Mouse (Mus musculus): ENCODE data around the gene Slc11a1.
"Not testable (repeated sequence)": the region's sequence is repeated elsewhere in the genome, so short reads cannot be mapped to it uniquely, and the experiment has no call there.

The Slc11a1 gene

GRCm38 (mm10) chr1:74386714-74387385, 11.9 kb downstream of the Slc11a1 start:
- peak; percentile 92 to 99 for DNase-seq (ENCODE audit: low read depth in 2 of 2, low spot score in 2 of 2)

GRCm38 (mm10) chr1:74387386-74387988, 12.5 kb downstream of the Slc11a1 start:
- no peak for DNase-seq (ENCODE audit: low read depth in 2 of 2, low spot score in 2 of 2)

- no peak for DNase-seq (ENCODE audit: low read depth in 2 of 2, low spot score in 2 of 2)
Observed at GRCm38 (mm10) chr1:74388398-74388920, 13.5 kb downstream of the Slc11a1 start.

GRCm38 (mm10) chr1:74389831-74390286, 14.9 kb downstream of the Slc11a1 start:
- DNase-seq (ENCODE audit: low read depth in 2 of 2, low spot score in 2 of 2), result peak; percentile 48 to 61

- peak; percentile 64 to 76 for DNase-seq (ENCODE audit: low read depth in 2 of 2, low spot score in 2 of 2)
Observed at GRCm38 (mm10) chr1:74390287-74390906, 15.4 kb downstream of the Slc11a1 start.

- peak; percentile 83 to 91 for DNase-seq (ENCODE audit: low read depth in 2 of 2, low spot score in 2 of 2)
Observed at GRCm38 (mm10) chr1:74390924-74391748, 16.1 kb downstream of the Slc11a1 start, which contains the start of gene Ctdsp1. TSS of gene Ctdsp1 (plus strand) at chr1:74391509.

- DNase-seq (ENCODE audit: low read depth in 2 of 2, low spot score in 2 of 2), result peak; percentile 44 to 49
Observed at GRCm38 (mm10) chr1:74391844-74392441, 16.9 kb downstream of the Slc11a1 start.

GRCm38 (mm10) chr1:74392446-74392994, 17.5 kb downstream of the Slc11a1 start:
- DNase-seq (ENCODE audit: low read depth in 2 of 2, low spot score in 2 of 2), result no peak

GRCm38 (mm10) chr1:74393010-74393409, 18.0 kb downstream of the Slc11a1 start:
- no peak for DNase-seq (ENCODE audit: low read depth in 2 of 2, low spot score in 2 of 2)

- no peak for DNase-seq (ENCODE audit: low read depth in 2 of 2, low spot score in 2 of 2)
Observed at GRCm38 (mm10) chr1:74393697-74394096, 18.7 kb downstream of the Slc11a1 start.

GRCm38 (mm10) chr1:74394311-74394710, 19.3 kb downstream of the Slc11a1 start:
- DNase-seq (ENCODE audit: low read depth in 2 of 2, low spot score in 2 of 2), result no peak

GRCm38 (mm10) chr1:74394858-74395257, 19.9 kb downstream of the Slc11a1 start:
- no peak for DNase-seq (ENCODE audit: low read depth in 2 of 2, low spot score in 2 of 2)

GRCm38 (mm10) chr1:74395290-74395689, 20.3 kb downstream of the Slc11a1 start:
- no peak for DNase-seq (ENCODE audit: low read depth in 2 of 2, low spot score in 2 of 2)

GRCm38 (mm10) chr1:74396456-74397222, 21.6 kb downstream of the Slc11a1 start:
- DNase-seq (ENCODE audit: low read depth in 2 of 2, low spot score in 2 of 2), result not testable (repeated sequence)

GRCm38 (mm10) chr1:74397268-74397918, 22.4 kb downstream of the Slc11a1 start:
- DNase-seq (ENCODE audit: low read depth in 2 of 2, low spot score in 2 of 2), result peak; percentile 55 to 61

- peak; percentile 68 to 82 for DNase-seq (ENCODE audit: low read depth in 2 of 2, low spot score in 2 of 2)
Observed at GRCm38 (mm10) chr1:74397919-74398451, 23.0 kb downstream of the Slc11a1 start.

- DNase-seq (ENCODE audit: low read depth in 2 of 2, low spot score in 2 of 2), result no peak
Observed at GRCm38 (mm10) chr1:74400531-74400930, 25.5 kb downstream of the Slc11a1 start.

- no peak for DNase-seq (ENCODE audit: low read depth in 2 of 2, low spot score in 2 of 2)
Observed at GRCm38 (mm10) chr1:74401015-74401702, 26.2 kb downstream of the Slc11a1 start.

Measured in CD8-positive naive resting alpha-beta T cell, adult 2 months (primary cell).